Mouse (Mus musculus) fat pad, adult 2 months (tissue): ENCODE data around the gene Gm2001.
"Not testable (repeated sequence)": the region's sequence is repeated elsewhere in the genome, so short reads cannot be mapped to it uniquely, and the experiment has no call there.

Source experiments
- DNase-seq: peaks from one replicate; pipeline ENCODE4 v3.0.0-alpha.2; 2011; ENCODE audit warnings: low read depth, low spot score; ENCODE audit errors: extremely low read depth

The Gm2001 gene

GRCm38 (mm10) chr12:87842239-87842638 lies at the start of gene Gm2001:
TSS of gene Gm2001 (minus strand) at chr12:87842339.
- DNase-seq, result not testable (repeated sequence)

GRCm38 (mm10) chr12:87873772-87874171 lies 31.6 kb upstream of the Gm2001 start, which contains the start of gene Gm2016:
TSS of gene Gm2016 (plus strand) at chr12:87874072.
- DNase-seq, result not testable (repeated sequence)

- not testable (repeated sequence) for DNase-seq
Measured at GRCm38 (mm10) chr12:87864048-87864447, 21.9 kb upstream of the Gm2001 start.

GRCm38 (mm10) chr12:87863638-87864037 lies 21.5 kb upstream of the Gm2001 start:
- not testable (repeated sequence) for DNase-seq

- not testable (repeated sequence) for DNase-seq
Measured at GRCm38 (mm10) chr12:87861740-87862692, 19.9 kb upstream of the Gm2001 start.

- not testable (repeated sequence) for DNase-seq
Measured at GRCm38 (mm10) chr12:87856067-87856466, 13.9 kb upstream of the Gm2001 start.

- not testable (repeated sequence) for DNase-seq
Measured at GRCm38 (mm10) chr12:87850657-87851056, 8.5 kb upstream of the Gm2001 start.

GRCm38 (mm10) chr12:87816277-87816676 lies 25.9 kb downstream of the Gm2001 start, which contains the start of gene BB287469:
TSS of gene BB287469 (plus strand) at chr12:87816577.
- not testable (repeated sequence) for DNase-seq

- not testable (repeated sequence) for DNase-seq
Measured at GRCm38 (mm10) chr12:87797971-87798370, 44.2 kb downstream of the Gm2001 start.

- DNase-seq, result peak; percentile 26
Measured at GRCm38 (mm10) chr12:87795212-87795611, 46.9 kb downstream of the Gm2001 start, which contains the start of gene Gm21936. TSS of gene Gm21936 (plus strand) at chr12:87795512.
